Mouse (Mus musculus) embryonic facial prominence, embryonic 14.5 days (tissue): ENCODE data around the gene Ajuba. TPM values are rescaled to one million over a fixed set of nuclear protein-coding genes. Genes with fewer than 3 reads are reported as not detected.
A peak's percentile ranks its signal among the peaks of the same experiment; 100 is the strongest.

Experiments
- ATAC-seq: fragments of 200-750 bp; cut with Nextera tagmentation; 2 replicates; pipeline ENCODE4 v1.8.0; 2017; ENCODE audit warnings: low read depth, moderate number of reproducible peaks, moderate TSS enrichment
- DNase-seq: peaks from one replicate; pipeline ENCODE4 v3.0.0-alpha.2; 2015; ENCODE audit warnings: low spot score
- H3K27ac ChIP-seq: fragments of 300-500 bp; sonication (generic); replicated peaks from 2 replicates; pipeline ENCODE4 v1.5.1; 2014; ENCODE audit warnings: low read depth, mild to moderate bottlenecking, low read length, moderate library complexity
- H3K27me3 ChIP-seq: fragments of 300-500 bp; sonication (generic); replicated peaks from 2 replicates; pipeline ENCODE4 v1.6.1; 2014; ENCODE audit warnings: low read length; ENCODE audit not compliant: control insufficient read depth, insufficient read depth
- H3K36me3 ChIP-seq: fragments of 300-500 bp; sonication (generic); 2 replicates; pipeline ENCODE4 v1.6.1; 2014; ENCODE audit warnings: low read length, mixed read lengths; ENCODE audit not compliant: control insufficient read depth, insufficient read depth
- H3K4me1 ChIP-seq: fragments of 300-500 bp; sonication (generic); 2 replicates; pipeline ENCODE4 v1.6.1; 2014; ENCODE audit warnings: antibody characterized with exemption, low read length; ENCODE audit not compliant: control insufficient read depth, insufficient read depth
- H3K4me2 ChIP-seq: fragments of 300-500 bp; sonication (generic); 2 replicates; pipeline ENCODE4 v1.6.1; 2014; ENCODE audit warnings: low read depth, mild to moderate bottlenecking, low read length, moderate library complexity, mixed read lengths
- H3K4me3 ChIP-seq: fragments of 300-500 bp; sonication (generic); 2 replicates; pipeline ENCODE4 v1.5.1; 2014; ENCODE audit warnings: low read depth, mild to moderate bottlenecking, low read length
- H3K9ac ChIP-seq: fragments of 300-500 bp; sonication (generic); 2 replicates; pipeline ENCODE4 v1.6.1; 2014; ENCODE audit warnings: low read depth, mild to moderate bottlenecking, low read length, moderate library complexity, mixed read lengths
- H3K9me3 ChIP-seq: fragments of 300-500 bp; sonication (generic); 2 replicates; pipeline ENCODE4 v1.6.1; 2016; ENCODE audit warnings: low read length; ENCODE audit not compliant: control insufficient read depth
- WGBS: fragments of 180-500 bp; shearing (Covaris S2); extraction: QIAGEN DNeasy Blood & Tissue Kit; methylation state at CpG from one replicate; pipeline ENCODE4 v1.1.7; 2014; 5-methylcytosine and 5-hydroxymethylcytosine counted together
- polyA plus RNA-seq: library from polyadenylated mRNA; unstranded; fragments of >200 nt; fragmentation: Nextera tagmentation; extraction: Ambion mirVana; gene quantifications from 2 replicates; pipeline ENCODE4 v1.2.1, GENCODE M21; 2014

Gene Ajuba
- polyA plus RNA-seq, 1 experiment from 2014 or later = 10.7 TPM

GRCm38 (mm10) chr14:54601601-54602000, 24.2 kb upstream of the Ajuba start:
- DNase-seq = no peak
- Histone ChIP-seq H3K4me2 (no peak overlapping the region), H3K9me3 (no peaks in the 10 kb centered on the region), H3K27ac (no peak overlapping the region), H3K36me3 (no peaks in the 10 kb centered on the region), H3K4me3 (no peak overlapping the region), H3K4me1 (peaks cover 17% of the 10 kb centered on the region), H3K9ac (no peak overlapping the region), H3K27me3 (no peaks in the 10 kb centered on the region)
- ATAC-seq = no peak
- 45% methylated on average over 2 of the region's 2 CpGs for WGBS

- Histone ChIP-seq H3K9me3 (no peaks in the 10 kb centered on the region), H3K4me2 (no peak overlapping the region), H3K9ac (no peak overlapping the region), H3K36me3 (peaks cover 18% of the 10 kb centered on the region), H3K27ac (no peak overlapping the region), H3K4me3 (no peak overlapping the region), H3K4me1 (no peaks in the 10 kb centered on the region), H3K27me3 (no peaks in the 10 kb centered on the region)
- no peak for DNase-seq
- ATAC-seq = no peak
- 80% methylated on average over 7 of the region's 7 CpGs for WGBS
Observed at GRCm38 (mm10) chr14:54597084-54597483, 19.7 kb upstream of the Ajuba start.

GRCm38 (mm10) chr14:54594631-54595414, 17.5 kb upstream of the Ajuba start:
- Histone ChIP-seq H3K36me3 (peaks cover 18% of the 10 kb centered on the region), H3K9me3 (no peaks in the 10 kb centered on the region), H3K4me1 (no peaks in the 10 kb centered on the region), H3K27ac (no peak overlapping the region), H3K4me2 (no peak overlapping the region), H3K9ac (peak overlapping the region; percentile 42; the same call in 1 of the 2 replicates), H3K27me3 (no peaks in the 10 kb centered on the region), H3K4me3 (no peak overlapping the region)
- ATAC-seq (no peak), DNase-seq (no peak)
- WGBS = 67% methylated on average over 27 of the region's 28 CpGs

GRCm38 (mm10) chr14:54594055-54594454, 16.7 kb upstream of the Ajuba start:
- Histone ChIP-seq H3K27me3 (no peaks in the 10 kb centered on the region), H3K36me3 (peaks cover 18% of the 10 kb centered on the region)
- DNase-seq = no peak

GRCm38 (mm10) chr14:54592319-54592934, 15.1 kb upstream of the Ajuba start:
- Histone ChIP-seq H3K9me3 (no peaks in the 10 kb centered on the region), H3K27ac (peak overlapping the region; percentile 39; the same call in 1 of the 2 replicates), H3K4me1 (no peaks in the 10 kb centered on the region), H3K4me3 (no peak overlapping the region), H3K9ac (0 out of 2 replicates have a peak overlapping the region, but pooled peaks have one; percentile 14), H3K36me3 (peaks cover 21% of the 10 kb centered on the region), H3K27me3 (no peaks in the 10 kb centered on the region), H3K4me2 (no peak overlapping the region)
- WGBS = 68% methylated on average over 10 of the region's 10 CpGs
- DNase-seq (no peak), ATAC-seq (no peak)

More at GRCm38 (mm10) chr14:54594055-54594454, 16.7 kb upstream of the Ajuba start:
- Histone ChIP-seq H3K4me1 (no peaks in the 10 kb centered on the region), H3K4me2 (no peak overlapping the region), H3K9me3 (no peaks in the 10 kb centered on the region), H3K9ac (no peak overlapping the region), H3K27ac (no peak overlapping the region), H3K4me3 (no peak overlapping the region)
- WGBS = 93% methylated on average over 3 of the region's 3 CpGs
- ATAC-seq = no peak

- H3K27me3 ChIP-seq = no peaks in the 10 kb centered on the region
- H3K4me2 ChIP-seq = no peak overlapping the region
- no peaks in the 10 kb centered on the region for H3K9me3 ChIP-seq
- no peak overlapping the region for H3K27ac ChIP-seq
- no peaks in the 10 kb centered on the region for H3K4me1 ChIP-seq
- no peak overlapping the region for H3K4me3 ChIP-seq
- no peak overlapping the region for H3K9ac ChIP-seq
- DNase-seq (no peak), ATAC-seq (no peak)
- H3K36me3 ChIP-seq = peaks cover 23% of the 10 kb centered on the region
- WGBS = 86% methylated on average over 16 of the region's 16 CpGs
Observed at GRCm38 (mm10) chr14:54591056-54591455, 13.7 kb upstream of the Ajuba start.

- ATAC-seq (peak; percentile 48; the same call in 1 of the 2 replicates), DNase-seq (peak; percentile 66)
- Histone ChIP-seq H3K4me1 (no peaks in the 10 kb centered on the region), H3K9ac (no peak overlapping the region), H3K4me3 (no peak overlapping the region), H3K4me2 (no peak overlapping the region), H3K36me3 (peaks cover 31% of the 10 kb centered on the region; the same call in 1 of the 2 replicates), H3K27ac (no peak overlapping the region), H3K9me3 (no peaks in the 10 kb centered on the region), H3K27me3 (no peaks in the 10 kb centered on the region)
- 40% methylated on average over 7 of the region's 7 CpGs for WGBS
Observed at GRCm38 (mm10) chr14:54583681-54584338, 6.5 kb upstream of the Ajuba start.

- no peaks in the 10 kb centered on the region for H3K9me3 ChIP-seq
- H3K4me3 ChIP-seq = no peak overlapping the region
- H3K9ac ChIP-seq = no peak overlapping the region
- no peaks in the 10 kb centered on the region for H3K4me1 ChIP-seq
- no peaks in the 10 kb centered on the region for H3K27me3 ChIP-seq
- H3K4me2 ChIP-seq = no peak overlapping the region
- 88% methylated on average over 9 of the region's 9 CpGs for WGBS
- H3K36me3 ChIP-seq = peaks cover 29% of the 10 kb centered on the region; the same call in 1 of the 2 replicates
- ATAC-seq (no peak), DNase-seq (no peak)
- H3K27ac ChIP-seq = no peak overlapping the region
Observed at GRCm38 (mm10) chr14:54582536-54582935, 5.2 kb upstream of the Ajuba start.
